Mouse (Mus musculus) adrenal gland, postnatal 25 days (tissue): ENCODE measurements around the gene Cox18. TPM values are rescaled to one million over a fixed set of nuclear protein-coding genes. Genes with fewer than 3 reads are reported as not detected.

ENCODE experiments used
- total RNA-seq: library from RNA; stranded (reverse); gene quantifications from 2 replicates; pipeline ENCODE4 v1.2.3, GENCODE M21; 2021

Cox18 gene
- total RNA-seq, 1 experiment from 2014 or later = 80.9 TPM

Other genes starting within 250 kb of the Cox18 start
- 104 and 112 TPM in 2 replicates for gene Ankrd17, start 142.6 kb upstream of the Cox18 start, total RNA-seq
- gene Gm9958, start 143.2 kb upstream of the Cox18 start, total RNA-seq = 4.2 and 5.9 TPM in 2 replicates
- gene Alb, start 236.9 kb upstream of the Cox18 start, total RNA-seq = 10.5 and 672 TPM in 2 replicates